Mouse (Mus musculus) spleen, postnatal 10 days (tissue): Measurements from ENCODE around the gene R3hdml.

ENCODE experiments used
- DNase-seq, 2 experiments: peaks; one replicate each; pipeline ENCODE4 v3.0.0; 2021 to 2022; ENCODE audit warnings: low spot score in 2 of 2

Gene R3hdml

DNA sequence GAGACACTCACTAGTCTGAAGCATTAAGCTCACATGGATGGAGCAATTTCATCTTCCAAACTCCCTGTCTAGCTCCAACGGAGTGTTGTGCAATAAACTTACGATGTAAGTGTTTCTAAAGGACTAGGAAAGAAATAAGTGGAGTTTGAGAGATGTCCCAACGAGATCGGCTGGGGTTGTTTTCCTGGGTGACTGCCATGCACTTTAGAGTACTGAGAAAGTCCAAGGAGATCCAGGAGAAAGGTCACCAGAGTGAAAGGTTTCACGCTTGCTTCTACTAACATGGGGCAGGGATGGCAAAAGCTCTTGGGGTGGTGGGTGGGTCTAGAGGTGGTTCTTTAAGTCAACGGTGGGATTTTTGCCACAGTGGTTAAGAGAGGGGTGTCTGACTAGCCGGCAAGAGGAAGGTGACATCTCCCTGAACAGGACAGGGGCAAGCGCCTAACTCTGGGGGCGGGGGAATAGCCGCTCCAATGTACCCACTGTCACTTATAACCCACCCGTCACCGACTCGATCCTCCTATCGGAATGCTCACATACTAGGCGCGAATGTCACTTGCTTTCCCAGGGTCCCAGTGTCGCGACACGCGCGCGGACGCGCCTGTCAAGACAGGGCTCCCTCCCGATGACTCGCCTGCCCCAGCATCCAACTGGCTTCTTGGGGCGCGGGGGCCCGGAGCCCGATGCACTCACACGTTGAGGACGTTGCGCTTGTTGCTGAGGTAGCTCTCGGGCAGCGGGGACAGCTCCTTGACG, 20.2 kb upstream of the R3hdml start:
- DNase-seq = no peak

DNA sequence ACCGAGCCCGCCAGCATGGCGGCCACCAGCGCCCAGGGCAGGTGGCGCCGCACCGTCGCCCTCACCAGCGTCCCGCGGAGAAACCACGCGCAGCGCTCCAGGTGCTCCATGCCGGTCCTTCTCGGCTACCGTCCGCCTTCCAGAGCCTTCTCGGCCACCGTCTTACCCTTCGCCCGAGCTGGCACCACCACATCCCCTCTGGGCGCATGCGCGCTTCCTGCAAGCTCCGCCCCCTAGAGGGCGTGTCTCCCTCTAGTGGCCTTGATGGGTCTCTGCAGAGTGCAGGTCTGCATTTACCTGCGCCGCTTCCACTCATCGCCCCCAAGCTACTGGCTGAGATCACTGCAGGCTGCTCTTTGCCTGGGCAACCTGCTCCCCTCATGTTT, 19.7 kb upstream of the R3hdml start, which contains the start of gene Fitm2:
Gene Fitm2 (minus strand): TSS at position 164 of the 386 bp plus-strand sequence.
- peak; percentile 92 to 95 for DNase-seq

DNA sequence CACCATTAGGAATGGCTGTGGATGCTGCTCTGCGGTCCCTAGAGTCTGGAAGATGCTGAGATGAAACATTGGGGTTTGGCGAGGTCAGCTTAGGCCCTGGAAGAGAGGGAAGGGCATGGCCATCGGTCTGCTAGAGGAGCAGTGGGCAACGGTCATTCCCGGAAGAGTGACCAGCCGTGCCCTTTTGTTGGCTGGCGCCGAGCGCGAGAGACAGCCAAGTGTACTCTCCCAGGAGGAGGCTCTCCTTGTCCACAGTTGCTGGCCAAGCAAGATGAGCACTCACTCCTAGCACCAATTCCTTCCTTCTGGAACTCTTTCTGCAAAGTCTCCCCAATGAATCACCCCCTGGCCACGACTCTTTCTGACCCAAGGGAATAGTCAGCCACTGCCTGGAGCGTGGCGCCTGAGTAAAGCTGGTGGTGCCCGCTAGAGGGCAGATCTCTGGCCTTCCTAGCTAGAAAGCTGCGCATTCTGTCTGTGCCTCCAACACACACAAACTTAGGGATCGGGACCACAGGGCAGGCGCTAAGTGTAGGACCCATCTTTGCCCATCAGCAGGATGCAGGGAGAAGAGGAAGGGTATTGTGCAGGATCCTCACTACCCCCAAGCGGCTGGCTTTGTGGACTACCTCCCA, 11.8 kb upstream of the R3hdml start:
- DNase-seq = no peak

DNA sequence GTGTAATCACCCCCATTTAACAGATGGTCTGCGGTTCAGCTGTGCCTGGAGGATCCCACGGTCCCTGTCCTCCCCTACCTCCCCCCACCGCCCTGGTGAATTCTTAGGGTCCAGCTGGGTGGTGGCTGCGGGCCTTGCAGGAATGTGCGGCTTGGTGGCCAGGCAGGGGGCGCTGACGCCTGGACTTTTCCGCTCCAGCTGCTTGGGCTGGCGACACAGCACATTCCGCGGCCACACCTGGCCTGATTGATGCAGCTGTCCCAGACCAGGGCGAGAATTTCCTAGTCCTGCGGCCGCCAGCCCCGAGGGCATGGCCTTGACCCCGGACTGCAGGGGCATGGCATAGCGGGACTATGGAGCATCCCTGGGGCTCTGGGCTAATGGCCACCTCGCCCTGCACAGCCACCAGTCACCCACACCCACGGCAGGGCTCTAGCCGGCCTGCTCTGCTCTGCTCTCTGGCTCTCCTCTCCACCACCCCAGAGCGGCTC, 10.5 kb upstream of the R3hdml start:
- no peak for DNase-seq

DNA sequence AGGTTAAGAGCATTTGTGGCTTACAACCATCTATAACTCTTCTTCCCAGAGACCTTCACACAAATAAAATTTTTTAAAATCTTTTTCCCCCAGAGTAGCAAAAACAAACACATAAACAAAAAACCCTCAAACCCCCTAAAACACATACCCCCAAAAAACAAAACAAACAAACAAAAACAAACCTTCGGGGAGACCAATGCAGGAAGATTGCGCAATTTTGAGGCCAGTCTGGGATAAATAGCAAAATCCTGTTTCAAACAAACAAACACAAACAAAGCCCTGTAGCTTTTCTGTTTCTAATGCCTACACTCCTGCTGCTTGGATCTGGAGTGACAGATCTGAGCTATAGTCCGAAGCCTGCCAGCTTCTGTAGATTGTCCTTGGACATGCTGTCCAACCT, 4.8 kb upstream of the R3hdml start:
- no peak for DNase-seq

DNA sequence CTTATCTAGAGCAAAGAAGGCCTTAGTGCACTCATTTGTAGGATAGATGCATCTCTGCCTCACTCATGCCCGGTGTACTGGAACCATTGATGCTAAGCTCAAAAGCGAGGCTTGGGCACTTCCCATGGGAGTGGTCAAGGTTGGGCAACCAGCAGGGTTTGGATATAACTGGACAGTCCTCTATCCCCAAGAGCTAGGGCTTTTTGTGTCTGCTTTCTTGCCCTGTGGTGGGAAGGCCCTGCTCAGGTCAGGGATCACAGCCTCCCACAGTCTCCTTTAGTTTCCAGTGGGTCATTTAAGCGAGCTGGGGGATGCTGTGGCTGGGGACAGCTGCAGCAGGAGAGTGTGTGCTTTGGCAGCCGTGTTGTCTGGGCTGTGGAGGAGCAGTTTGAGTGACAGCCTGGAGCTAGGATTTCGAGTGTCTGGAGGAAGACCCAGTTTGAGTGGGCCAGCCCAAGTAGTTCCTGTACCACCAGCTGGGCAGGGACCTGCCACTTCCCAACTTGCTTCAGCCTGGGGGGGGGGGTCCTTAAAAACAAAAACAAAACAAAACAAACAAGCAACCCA, 2.3 kb upstream of the R3hdml start:
- no peak for DNase-seq

DNA sequence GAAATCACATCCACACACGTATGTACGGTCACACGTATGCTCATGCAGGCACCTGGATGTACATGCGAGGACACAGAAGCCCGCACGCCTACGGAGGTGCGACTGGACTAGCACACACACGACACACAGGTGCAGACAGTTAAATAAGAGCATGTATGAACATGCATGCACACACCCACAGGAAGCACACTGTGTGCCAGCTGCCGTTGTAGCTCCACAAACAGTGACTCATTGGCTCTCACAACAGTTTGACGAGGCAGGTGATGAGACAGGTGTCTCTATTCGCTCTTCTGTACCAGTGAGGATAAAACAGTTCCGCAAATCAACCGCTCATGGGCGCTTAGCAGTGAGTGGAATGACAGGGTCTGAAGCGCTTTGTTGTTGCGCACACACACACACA, 1.5 kb upstream of the R3hdml start:
- no peak for DNase-seq

DNA sequence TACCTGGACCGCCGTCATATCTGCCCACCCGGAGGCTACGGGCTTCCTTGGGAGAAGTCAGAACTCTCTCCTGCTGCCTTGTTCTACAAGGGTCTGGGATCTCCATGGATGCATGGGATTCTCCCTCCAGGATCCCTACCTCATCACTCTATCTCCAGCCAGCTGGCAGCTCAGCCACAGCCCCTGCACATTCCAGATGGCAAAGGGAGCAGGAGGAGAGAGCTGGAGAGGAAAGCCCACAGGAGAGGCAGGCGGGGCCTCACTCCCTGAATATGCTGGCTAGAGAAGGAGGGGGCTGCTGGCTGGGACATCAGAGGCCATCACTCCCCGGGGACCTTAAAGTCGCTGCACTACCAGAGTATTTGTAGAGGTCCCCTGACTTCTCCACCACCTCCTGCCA, 767 bp upstream of the R3hdml start:
- no peak for DNase-seq

DNA sequence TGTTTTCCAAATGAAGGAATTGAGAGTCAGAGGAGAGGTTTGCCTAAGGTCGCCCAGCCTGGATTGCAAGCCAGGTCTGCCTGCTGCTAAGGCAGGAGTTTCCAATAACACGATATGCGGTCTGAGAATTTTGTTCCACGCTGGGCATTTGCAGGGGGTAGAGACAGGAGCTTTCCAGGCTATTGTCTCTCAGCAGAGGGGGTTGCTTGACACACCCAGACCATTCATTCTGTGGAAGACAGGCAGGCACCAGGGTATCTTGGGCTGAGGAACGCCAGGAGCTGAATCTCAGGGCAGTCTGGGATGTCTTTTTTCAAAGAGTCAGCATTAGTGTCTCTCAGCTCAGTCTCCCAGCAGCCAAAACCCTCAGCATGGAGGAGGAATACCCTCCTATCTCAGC, 913 bp downstream of the R3hdml start:
- no peak for DNase-seq

DNA sequence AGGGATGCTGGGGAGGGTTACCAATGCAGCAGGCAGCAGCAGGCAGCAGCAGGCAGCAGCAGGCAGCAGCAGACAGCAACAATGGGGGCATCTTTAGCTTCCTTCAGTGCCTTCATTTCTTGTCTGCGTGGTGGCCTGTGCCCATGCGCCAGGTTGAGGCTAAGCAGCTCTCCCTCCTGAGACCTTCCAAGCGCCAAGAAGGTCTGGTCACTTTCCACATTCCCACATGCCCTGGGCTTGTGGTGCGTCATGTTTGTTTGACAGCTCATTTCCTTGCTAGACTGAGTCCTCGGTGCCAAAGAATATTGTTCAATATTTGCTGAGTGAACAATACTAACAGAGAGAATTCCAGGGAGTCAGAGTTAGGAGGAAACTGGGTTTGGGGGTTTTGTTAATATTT, 1.9 kb downstream of the R3hdml start:
- DNase-seq = no peak

DNA sequence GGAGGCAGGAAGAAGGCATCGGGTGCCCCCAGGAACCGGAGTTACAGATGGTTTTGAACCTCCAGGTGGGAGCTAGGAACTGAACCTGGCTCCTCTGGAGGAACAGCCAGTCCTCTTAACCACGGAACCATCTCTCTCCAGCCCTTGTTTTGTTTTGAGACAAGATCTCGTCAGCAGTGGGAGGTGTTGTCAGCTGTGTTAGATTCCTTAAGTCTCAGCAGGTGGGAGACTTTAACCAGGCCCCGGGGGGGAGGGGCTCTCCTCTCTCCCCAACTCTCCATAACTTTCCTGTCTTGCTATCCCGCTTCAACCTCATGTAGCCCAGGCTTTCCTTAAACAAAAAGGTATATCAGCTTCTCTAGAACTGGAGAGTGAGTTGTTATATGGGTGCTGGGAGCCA, 2.3 kb downstream of the R3hdml start:
- no peak for DNase-seq

DNA sequence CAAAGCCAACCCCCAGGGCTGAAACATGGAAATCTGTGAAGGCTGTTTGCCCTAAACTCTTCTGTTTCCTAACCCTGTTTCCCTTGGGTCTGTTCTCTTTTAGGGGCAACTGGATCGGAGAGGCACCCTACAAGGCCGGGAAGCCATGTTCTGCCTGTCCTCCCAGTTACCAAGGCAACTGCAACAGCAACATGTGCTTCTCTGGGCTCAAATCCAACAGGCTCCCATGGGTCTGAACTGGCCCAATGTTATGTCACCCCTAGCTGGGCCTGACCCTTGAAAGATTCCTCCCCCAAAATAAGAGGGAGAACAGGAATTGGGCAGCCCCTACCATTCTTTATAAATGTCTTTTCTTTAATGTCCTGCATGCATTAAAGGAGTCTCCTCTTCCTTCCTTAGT, 10.1 kb downstream of the R3hdml start:
- DNase-seq = no peak

DNA sequence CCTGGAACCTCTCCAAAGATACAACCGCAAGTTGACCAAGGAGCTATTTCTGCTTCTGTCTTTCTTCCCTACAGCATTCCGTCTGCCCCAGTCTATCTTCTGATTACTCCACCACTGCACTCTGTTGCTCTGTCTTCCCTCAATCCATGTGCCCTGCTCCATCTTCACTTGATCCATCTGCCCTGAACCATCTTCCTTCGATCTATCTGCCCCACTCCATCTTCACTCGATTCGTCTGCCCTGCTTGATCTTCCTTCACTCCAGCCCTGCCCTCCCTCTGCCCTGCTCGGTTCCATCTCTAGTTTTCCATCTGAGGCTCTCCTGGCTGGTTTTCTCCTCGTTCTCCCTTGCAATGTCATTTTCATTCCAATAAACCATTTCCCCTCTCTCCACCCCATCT, 11.1 kb downstream of the R3hdml start:
- DNase-seq = no peak

DNA sequence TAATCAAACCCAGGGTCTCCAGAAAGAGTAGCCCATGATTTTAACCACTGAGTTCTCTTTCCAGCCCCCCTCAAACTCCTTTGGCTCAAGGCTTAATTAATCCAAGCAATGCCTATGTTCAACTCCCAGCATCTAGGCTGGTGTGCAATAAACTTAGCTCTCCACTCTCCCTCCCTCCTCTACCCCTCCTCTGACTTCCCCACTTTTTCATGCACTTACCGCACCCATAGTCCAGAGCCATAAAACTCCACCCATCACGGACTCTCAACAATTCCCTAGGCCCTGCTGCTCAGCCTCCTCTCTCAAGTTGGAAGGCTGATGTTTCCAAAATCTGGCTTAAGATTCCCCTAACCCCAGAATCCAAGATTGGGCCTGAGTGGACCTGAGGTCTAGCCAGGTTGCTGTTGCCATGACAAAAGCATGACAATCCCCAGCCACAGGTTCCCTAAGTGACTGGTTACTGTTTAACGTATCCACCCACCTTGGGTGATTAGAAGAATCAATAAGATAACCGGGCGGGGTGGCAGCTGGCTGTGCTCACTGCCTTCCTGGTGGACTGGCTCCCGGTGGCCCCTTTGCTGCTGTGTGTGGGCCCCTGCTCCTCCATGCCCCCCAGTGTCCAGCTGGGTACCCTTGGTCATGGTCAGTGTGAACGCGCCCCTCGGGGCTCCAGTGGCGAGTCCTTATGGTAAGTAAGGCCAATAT, 14.3 kb downstream of the R3hdml start, which contains the start of gene Hnf4a:
Gene Hnf4a (plus strand): TSS at position 509 of the 705 bp plus-strand sequence.
- DNase-seq = no peak

DNA sequence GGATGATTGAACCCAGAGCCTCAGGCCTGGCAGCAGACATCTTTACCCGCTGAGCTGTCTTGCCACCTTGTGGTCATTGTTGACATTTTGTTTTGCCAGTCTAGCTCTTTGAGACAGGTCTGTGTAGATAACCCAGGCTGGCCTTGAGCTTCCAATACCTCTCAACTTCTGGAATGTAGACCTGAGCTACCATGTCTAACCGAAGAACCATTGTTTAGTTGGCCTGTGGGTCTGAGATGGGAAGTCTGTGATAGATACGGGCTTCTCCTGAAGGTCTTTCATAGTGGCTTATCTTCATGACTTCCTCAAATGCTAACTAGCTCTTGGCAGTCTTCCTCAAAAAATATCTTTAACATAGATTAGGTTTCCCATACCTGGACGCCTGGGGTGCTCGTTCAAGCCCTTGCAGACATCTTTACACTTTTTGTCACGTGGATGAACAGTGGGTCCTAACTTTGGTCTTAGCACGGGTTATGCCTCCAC, 33.7 kb downstream of the R3hdml start:
- DNase-seq = no peak

DNA sequence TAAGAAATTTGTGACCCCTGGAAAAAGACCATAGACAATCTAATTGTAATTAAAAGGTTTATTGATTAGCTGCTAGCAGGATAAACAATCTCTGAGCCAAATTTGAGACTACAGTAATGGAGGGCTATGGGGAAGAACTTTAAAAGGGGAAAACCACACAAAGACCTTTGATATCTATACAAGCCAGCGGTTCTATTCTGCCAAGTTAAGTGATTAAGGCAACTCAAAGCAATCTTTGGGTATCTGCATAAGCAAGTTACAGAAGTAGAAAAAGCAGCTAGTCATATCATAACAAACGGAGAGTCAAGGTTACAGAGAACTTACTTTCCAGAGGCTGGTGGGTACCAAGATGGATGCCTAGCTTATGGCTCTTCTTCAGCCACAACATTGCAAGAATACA, 35.4 kb downstream of the R3hdml start:
- no peak for DNase-seq

DNA sequence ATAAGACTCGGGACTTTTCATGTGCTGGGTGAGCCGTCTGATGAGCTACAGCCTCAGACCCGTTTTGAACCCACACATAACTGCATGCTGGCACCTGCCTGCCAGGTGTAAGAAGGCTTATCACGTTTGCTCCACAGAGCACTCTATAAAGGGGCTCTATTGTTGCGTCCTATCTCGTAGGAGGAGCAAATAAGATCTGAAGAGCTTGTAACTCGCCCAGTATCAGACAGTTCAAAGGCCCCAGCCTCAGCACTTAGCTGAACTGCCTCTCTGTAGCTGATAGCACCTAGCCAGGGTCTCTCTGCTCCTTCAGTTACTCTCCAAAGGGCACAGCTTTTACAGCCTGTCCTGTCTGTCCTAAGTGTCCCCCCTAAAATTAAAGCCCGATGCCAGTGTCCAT, 38.3 kb downstream of the R3hdml start:
- no peak for DNase-seq

DNA sequence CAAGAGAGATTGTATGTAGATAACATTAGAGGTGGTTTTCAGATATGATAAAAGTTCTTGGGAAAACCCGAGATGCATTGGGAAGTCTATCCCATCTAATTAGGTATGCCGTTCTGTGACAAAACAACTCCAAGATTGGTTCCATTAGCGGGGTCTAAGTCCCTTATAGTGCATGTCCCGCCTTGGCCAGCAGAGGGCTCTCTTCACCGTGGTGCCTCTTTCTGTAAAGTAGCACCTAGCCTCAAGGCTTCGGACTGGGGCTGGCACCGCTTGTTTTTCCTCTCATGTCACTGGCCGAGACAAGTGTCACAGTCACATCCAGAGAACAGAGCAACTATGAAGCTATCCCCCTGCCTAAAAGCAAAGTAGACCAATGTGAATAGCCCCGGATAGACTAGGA, 39.8 kb downstream of the R3hdml start:
- peak; percentile 68 to 86 for DNase-seq

DNA sequence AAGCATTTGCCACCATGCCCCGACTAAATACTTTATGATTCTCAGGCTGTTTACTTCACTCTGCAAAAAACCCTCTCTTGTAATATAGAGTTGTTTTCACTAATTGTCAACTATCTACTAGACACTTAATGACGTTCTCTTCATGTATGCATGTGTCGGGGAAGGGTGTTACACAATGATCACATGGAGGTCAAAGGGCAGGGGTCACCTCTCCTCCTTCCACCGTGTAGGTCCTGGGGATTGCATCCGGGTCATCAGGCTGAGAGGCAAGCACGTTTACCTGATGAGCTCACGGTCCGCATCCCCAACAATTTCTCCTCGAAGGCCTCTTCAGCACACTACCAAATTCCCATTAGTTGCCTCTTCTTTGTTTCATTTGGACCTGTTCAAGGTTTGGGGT, 41.1 kb downstream of the R3hdml start:
- no peak for DNase-seq

DNA sequence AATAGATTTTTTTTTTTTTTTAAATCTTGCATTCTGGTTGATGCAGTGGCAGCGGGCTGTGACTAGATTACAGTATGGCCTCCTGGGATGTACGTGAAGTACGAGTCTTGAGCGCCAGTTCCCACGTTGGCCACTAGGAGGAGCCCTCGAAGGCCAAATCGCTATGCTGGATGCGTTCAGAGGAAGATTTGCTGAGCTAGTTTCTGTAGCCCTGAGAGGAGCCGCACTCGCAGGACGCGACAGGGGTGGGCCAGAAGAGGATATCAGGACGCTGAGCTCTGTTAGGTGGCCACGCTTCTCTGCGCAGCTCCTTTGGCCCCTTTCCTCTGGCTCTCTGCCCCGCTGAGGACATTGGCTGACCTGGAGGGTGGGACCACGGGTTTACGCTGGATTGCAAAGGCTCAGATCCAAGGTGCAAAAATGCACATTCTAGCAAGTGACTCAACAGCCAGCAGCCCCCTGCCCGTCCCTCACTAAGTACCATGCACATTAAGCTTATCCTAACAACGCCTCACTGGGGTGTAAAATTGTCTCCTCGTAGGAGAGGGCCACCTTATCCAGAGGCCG, 42.9 kb downstream of the R3hdml start:
- DNase-seq = peak; percentile 76 to 89

DNA sequence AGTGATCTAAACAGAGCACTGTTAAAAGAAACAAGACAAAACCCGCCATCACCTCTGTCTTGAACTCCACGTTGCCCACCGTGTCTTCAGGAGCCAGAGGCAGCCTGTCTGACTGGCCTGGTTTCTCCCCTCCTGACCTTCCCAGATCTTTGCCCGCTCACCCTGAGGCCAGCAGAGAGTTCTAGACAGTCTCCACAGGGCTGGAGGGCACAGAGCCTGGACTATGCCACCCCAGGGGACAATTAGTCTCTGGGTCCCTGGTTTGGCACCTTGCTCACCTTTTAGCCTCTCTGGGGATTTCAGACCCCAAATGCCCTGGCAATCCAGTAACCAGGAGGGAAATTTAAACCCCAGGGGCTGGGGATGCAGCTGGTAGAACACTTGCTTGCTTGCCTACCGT, 45.3 kb downstream of the R3hdml start:
- DNase-seq = no peak

DNA sequence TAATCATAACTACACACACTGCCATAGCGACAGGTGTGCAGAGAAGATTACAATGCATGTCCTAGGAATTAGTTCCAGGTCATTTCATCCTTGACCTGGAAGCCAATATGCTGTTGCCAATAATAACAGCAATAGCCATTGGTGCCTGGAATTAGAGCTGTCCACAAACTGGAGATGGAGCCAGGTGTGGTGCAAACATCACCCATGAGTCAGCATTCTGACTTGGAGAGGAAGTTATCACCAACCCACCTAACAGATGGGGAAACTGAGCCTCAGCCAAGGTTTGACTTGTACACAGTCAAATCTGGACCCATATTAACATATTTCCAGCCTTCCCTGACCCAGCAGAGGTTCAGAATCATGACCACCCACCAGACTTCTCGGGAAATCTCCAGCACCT, 46.3 kb downstream of the R3hdml start:
- DNase-seq = no peak
